Mouse (Mus musculus) layer of hippocampus, postnatal 36 days (tissue): ENCODE measurements around the gene Aim2. TPM values are rescaled to one million over a fixed set of nuclear protein-coding genes. Genes with fewer than 3 reads are reported as not detected.
"Not testable (repeated sequence)": the region's sequence is repeated elsewhere in the genome, so short reads cannot be mapped to it uniquely, and the experiment has no call there.

Source experiments
- DNase-seq, 2 experiments: peaks; one replicate each; pipeline ENCODE4 v3.0.0; 2022
- total RNA-seq, 2 experiments: library from RNA; stranded (reverse); gene quantifications; 2 replicates each; pipeline ENCODE4 v1.2.3; 2021

Gene Aim2
- total RNA-seq, 2 experiments from 2014 or later, result 2.9 to 3.7 TPM

DNA sequence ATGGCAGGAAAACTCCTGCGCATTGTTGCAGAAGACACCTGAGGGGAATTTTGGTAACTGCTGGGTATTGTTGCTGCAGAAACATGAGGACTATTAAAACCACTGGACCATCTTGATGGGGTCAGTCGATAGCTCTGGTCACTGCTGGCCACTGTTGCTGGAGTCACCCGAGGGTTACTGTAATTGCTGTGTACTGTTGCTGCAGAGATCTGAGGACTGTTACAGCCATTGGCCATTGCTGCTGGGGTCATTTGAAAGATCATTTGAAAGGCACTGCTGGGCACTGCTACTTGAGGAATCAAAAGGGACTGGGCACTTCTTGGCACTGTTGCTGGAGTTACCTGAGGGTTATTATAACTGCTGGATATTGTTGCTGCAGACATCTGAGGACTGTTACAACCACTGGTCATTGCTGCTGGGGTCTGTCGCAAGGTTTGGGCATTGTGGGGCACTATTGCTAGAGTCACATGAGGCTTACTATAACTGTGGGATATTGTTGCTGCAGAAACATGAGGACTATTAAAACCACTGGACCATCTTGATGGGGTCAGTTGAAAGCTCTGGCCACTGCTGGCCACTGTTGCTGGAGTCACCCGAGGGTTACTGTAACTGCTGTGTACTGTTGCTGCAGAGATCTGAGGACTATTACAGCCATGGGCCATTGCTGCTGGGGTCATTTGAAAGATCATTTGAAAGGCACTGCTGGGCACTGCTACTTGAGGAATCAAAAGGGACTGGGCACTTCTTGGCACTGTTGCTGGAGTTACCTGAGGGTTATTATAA, 129.9 kb downstream of the Aim2 start:
- DNase-seq, result not testable (repeated sequence)

GRCm38 (mm10) chr1:173481182-173481574, 130.5 kb downstream of the Aim2 start:
- DNase-seq, result not testable (repeated sequence)

DNA sequence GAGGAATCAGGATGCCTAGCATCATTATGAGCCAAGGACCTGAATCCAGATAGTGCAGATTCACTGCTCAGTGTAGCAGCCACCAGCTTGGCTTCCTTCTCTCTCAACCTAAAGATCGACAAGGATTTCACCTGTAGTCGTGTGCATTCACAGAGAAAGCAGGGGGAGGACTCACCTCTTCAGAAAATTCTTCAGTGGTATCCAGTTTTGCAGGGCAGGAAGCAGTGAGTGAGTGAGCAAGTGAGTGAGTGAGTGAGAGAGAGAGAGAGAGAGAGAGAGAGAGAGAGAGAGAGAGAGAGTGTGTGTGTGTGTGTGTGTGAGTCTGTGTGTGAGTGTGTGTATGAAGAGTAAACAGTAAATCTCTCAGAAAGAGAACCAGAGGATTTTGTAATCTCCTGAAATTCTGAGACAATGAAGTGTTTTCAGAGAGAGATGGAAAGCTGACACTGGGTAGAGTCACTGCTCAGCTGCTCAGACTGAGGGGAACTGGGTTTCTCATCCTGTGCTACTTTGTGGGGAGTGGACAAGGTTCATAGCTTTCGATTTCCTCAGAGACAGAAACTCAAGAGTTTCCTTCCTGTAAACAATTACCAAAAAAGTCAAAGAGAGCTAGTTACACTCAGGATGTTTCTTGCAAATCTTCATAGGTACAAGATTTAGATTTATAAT, 140.3 kb downstream of the Aim2 start, which contains the start of gene Ifi206:
Ifi206 (minus strand) TSS at position 230 of the 669 bp plus-strand sequence.
- not testable (repeated sequence) for DNase-seq

- not testable (repeated sequence) for DNase-seq
Measured at GRCm38 (mm10) chr1:173491483-173491882, 140.8 kb downstream of the Aim2 start.

- DNase-seq, result not testable (repeated sequence)
Measured at GRCm38 (mm10) chr1:173510595-173510994, 159.9 kb downstream of the Aim2 start.

Other genes starting within 250 kb of the Aim2 start
- not detected for gene Olfr1408, start 213.5 kb upstream of the Aim2 start, total RNA-seq
- not detected for gene Olfr1406, start 160.2 kb upstream of the Aim2 start, total RNA-seq
- gene Olfr218, start 153.1 kb upstream of the Aim2 start, total RNA-seq, result not detected
- gene Olfr1404, start 138.5 kb upstream of the Aim2 start, total RNA-seq, result not detected
- not detected for gene Fcer1a, start 123.7 kb upstream of the Aim2 start, total RNA-seq
- not detected for gene Olfr418, start 84.9 kb upstream of the Aim2 start, total RNA-seq
- not detected for gene Mptx2, start 73.1 kb upstream of the Aim2 start, total RNA-seq
- 10 to 100 TPM; 73.7 to 76.2 TPM for gene Ackr1, start 17.1 kb upstream of the Aim2 start, total RNA-seq
- 100 to 1,000 TPM; 366 to 384 TPM for gene Cadm3, start 16.8 kb downstream of the Aim2 start, total RNA-seq
- not detected for gene Ifi206, start 140.2 kb downstream of the Aim2 start, total RNA-seq
- gene Ifi214, start 185.1 kb downstream of the Aim2 start, total RNA-seq, result not detected
- gene Ifi213, start 248.4 kb downstream of the Aim2 start, total RNA-seq, result not detected